Mouse (Mus musculus) kidney, adult 9 months (tissue): ENCODE results near the gene Ddah1.

ENCODE experiments used
- DNase-seq: peaks from one replicate; pipeline ENCODE4 v3.0.0; 2022

Ddah1 gene

GRCm38 (mm10) chr3:145820938-145821337, 62.5 kb downstream of the Ddah1 start:
- DNase-seq: no peak

DNA sequence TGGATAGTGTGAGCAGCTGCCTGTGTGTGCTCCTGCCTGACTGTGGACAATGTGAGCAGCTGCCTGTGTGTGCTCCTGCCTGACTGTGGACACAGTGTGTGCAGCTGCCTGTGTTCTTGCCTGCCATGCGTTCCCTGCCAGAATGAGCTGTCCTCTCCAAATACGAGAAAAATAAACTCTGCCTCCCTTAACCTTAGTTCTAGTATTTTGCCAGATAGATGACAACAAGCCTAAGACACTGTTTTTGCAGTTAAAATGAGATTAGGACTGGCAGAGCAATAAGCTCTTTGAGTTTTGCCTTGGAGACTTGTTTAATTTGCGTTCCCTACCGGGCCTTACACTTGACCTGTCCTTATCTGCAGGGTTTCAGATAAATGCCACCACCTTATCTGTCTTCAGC, 63.7 kb downstream of the Ddah1 start:
- no peak for DNase-seq

DNA sequence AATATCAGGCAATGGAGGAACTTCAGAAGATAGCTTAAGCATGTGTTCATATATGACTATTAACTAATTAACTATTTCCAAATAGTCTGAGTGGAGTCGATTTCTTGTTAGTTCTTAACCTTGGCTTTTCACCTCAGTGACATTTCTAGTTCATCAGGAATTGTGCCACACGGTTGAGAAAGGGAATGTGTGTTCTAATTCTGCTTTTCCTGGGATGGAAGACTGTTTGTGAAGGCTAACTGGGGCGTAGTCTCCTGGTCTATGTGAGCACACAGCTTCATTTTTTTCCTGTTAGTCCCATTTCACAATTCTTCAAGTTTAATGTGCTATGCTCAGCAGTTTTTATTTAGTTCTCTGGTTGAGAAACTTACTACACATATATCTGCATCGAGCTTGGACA, 65.2 kb downstream of the Ddah1 start:
- DNase-seq: no peak

- peak; percentile 83 for DNase-seq
Observed at GRCm38 (mm10) chr3:145825416-145826055, 67.1 kb downstream of the Ddah1 start.

DNA sequence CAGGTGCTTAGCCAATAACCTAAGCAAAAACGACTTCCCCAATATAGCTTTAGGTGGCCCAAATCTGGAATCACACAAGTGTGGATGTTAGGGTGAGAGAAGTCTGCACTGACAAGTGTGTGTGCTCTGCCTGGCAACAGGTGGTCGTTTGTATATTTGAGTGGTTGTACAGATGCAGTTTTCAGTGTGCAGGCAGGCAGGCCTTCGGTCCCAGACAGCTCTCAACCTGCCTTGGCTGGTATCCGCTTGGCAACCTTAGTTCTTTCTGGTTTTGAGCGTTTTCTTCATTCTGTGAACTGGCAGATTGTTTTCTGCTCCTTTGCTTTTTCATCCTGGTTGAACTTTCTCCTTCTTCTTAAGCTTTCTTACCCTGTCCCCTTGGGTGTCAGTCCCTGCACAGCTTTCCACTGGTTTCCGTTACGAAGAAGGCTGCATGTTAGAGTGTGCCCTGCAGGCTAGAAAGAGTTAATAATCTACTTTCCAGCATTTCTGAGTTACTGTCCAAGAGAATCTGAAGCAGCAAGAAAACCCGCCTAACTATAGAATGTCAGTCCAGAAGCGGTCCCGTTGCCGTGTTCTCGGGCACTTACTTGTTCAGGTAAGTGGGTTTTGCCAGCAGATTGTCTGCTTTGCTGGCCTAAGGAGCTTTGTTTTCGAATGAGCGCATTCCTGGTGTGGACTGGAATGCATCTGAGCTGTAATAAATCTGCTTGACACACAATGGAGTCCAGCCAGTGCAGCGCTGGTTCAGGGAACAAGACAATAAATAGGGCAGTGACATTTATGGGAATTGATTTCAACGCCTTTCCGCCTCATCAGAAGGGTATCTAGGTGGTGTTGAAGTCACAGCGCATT, 68.9 kb downstream of the Ddah1 start:
- peak; percentile 85 for DNase-seq

DNA sequence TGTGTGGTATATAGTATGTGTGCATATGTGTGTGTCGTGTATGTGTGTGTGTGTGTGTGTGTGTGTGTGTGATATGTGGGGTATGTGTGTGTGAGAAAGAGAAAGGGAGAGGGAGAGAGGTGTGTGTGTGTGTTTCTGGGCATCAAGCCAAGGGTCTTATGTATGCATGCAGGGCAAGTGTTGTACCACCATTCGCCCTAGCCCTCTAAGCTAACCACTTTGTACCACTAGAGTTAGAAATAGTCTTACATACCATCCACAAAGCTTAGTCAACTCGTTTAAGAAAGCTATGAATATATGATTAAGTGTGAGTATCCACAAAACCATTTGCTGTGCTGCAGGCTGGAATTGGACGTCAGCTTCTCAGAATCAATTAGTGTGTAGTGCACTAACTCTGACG, 70.4 kb downstream of the Ddah1 start:
- DNase-seq: no peak

DNA sequence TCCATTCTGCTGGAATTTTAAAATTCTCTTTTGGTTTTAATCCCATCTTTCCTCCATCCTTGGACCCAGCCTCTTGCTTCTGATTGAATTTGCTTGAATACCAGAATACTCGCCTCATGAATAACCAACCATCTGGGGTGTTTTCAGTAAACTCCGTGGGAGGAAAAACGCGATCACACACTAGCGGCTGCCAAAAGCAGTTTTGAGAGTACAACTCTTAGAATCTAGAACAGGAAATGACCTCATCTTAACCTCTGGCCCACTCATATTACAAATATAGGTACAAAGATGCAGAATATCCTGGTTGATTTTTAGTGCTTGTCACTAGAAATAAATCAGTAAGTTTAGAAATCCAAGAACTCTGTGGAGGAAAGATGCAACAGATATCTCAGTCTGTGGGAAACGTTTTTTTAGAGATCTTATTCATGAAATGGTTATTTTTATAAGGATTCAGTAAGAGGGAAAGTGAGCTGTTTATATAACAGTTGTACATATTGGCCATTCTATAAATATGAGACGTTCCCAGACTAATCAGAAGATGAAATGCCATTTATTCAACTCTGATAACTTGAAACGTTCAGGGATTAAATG, 75.6 kb downstream of the Ddah1 start:
- peak; percentile 33 for DNase-seq

DNA sequence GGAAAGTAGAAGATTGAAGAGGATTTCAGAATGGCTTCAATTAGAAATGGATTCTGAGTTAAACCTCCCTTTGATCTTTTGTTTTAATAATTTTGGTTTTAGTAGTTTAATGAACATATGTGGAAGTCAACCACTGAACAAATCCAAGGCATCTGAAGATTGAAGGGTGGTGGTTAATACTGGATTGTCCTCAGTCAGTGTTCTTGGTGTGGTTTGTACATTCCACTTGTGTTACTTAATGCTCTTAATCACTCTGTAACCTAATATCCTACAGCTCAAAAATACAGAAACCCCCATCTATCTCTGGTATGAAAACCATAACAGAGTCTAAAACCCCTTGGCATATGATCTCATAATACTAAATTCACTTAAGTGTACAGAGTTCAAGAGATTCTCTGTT, 79.8 kb downstream of the Ddah1 start:
- DNase-seq: no peak

GRCm38 (mm10) chr3:145841961-145842710, 83.7 kb downstream of the Ddah1 start:
- DNase-seq: no peak

DNA sequence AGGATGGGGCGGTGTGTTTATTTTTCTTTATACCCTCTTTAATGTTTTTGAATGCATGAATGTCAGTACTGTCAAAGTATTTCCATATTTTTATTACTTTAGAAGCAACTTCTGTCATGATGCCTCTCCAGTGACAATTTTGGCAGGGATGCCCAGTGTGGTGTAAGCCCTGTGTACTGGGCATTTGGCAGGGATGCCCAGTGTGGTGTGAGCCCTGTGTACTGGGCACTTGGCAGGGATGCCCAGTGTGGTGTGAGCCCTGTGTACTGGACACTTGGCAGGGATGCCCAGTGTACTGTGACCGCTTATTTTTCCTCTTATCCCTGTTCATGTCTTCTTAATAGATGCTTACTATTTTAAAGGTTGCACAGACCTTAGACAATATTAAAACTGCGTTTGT, 85.4 kb downstream of the Ddah1 start:
- peak; percentile 65 for DNase-seq

GRCm38 (mm10) chr3:145844891-145845290, 86.4 kb downstream of the Ddah1 start:
- DNase-seq: no peak

DNA sequence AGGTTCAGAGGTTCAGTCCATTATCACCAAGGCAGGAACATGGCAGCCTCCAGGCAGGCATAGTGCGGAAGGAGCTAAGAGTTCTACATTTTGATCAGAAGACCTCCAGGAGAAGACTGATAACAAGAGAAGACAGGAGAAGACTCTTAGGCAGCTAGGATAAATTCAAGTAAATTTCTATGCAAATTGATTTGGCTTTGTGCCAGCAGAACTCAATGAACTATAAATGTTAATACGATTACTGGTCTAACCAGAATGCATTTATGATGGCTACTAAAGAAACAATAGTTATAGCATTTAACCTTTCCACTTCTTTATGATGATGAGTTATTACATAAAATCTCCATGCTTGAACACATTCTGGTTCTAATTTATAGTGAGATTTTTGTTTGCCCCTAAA, 87.8 kb downstream of the Ddah1 start:
- DNase-seq: no peak

DNA sequence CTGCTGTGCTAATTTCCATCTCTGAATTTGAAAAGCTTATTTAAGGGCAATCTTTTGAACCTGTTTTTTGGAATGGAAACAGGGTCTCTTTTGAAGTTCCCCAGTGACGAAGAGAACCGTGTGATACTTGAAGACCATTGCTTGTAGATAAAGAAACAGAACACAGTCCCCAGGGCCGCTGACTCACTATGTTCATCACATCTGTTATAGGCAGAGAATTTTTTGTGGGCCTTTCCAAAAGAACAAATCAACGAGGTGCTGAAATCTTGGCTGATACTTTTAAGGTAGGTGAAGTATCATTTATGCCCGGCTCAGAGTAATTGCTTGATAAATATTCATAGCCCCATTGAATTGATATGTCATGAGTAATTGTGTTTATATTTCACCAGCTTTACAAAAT, 93.6 kb downstream of the Ddah1 start:
- no peak for DNase-seq

GRCm38 (mm10) chr3:145852800-145853199, 94.3 kb downstream of the Ddah1 start:
- no peak for DNase-seq

DNA sequence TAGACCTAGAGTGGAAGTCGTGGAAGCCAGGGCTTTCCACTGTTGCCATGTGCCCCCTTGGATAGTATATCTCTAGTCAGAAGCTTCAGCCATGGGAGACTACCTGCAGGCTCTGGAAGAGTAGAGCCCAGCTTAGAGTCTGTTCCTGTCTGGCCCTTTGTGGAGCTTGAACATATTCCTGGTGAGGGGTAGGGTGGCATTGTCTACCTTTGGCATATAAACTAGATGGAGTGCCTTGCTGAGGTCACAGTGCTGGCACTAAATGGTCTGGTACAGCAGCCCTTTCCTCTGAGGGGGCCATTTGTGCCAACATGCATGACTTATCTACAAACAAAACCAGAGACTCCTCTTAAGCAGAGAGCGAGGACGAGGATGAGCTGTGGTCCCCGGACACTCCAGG, 95.2 kb downstream of the Ddah1 start:
- no peak for DNase-seq

GRCm38 (mm10) chr3:145854427-145854826, 96.0 kb downstream of the Ddah1 start:
- DNase-seq: no peak

DNA sequence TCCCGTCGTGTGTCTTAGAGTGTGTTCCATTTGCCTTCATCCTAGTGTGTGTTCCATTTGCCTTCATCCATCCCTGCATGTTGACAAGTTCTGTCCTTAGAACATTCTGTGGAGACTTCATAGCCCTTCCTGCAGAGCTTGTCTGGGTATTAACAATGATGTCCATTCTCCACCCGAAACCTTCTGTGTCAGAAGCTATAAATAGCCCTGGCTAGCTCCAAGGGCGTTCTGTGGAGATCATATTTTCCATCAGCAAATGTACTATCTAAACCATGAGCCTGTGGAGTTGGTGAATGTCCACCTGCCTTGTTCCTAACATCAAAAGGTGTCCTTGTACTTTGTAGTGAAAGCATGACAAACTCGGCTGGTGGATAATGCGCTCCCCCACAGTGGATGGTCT, 96.8 kb downstream of the Ddah1 start:
- DNase-seq: no peak

DNA sequence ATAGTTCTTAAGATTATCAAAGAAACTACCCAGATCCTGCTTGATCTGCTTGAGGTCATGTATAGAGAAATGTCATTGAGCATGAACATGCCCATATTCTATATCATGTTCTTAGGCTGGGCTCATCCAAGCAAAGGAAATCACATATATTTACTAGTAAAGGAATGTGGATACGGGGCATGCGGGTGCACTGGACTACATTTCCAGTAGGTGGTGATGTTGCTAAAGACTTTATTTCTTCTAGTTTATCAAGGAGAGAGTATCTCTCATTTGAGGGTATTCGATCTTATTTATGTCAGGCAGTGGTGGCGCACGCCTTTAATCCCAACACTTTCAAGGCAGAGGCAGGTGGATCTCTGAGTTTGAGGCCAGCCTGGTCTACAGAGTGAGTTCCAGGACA, 99.9 kb downstream of the Ddah1 start:
- DNase-seq: peak; percentile 21

- no peak for DNase-seq
Observed at GRCm38 (mm10) chr3:145862521-145862920, 104.0 kb downstream of the Ddah1 start.

DNA sequence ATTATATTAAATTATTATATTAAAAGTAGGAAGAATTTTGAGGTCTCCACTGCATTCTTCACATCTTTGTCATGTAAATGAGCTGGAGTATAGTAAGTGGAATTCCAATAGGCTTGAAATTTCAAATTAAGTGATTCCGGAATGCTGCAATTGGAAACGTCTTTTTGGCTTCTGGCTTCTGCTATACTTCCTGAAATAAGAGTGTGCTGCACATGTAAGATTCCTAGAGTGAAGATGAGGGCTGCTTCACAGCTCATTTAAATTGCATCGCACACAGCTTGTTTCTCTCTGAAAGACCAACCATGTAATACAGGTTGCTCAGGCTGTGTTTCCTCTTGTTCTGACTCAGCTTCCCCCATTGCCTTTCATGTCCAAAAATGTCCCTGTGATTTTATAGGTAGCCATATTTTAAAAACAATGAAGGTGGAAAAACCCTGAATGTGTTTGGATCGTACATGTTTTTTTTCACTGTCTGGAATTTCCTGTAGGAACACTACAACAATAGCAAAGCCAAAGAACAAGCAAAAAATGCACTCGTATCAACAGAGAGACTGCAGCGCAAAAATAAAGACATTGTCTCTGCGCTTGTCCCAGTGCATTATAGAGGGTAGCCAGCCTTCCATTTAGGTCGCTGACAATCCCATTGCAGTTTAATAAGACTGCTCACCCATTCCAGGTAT, 105.7 kb downstream of the Ddah1 start:
- DNase-seq: no peak

GRCm38 (mm10) chr3:145864713-145865233, 106.3 kb downstream of the Ddah1 start:
- no peak for DNase-seq

GRCm38 (mm10) chr3:145872680-145873079, 114.2 kb downstream of the Ddah1 start:
- no peak for DNase-seq

DNA sequence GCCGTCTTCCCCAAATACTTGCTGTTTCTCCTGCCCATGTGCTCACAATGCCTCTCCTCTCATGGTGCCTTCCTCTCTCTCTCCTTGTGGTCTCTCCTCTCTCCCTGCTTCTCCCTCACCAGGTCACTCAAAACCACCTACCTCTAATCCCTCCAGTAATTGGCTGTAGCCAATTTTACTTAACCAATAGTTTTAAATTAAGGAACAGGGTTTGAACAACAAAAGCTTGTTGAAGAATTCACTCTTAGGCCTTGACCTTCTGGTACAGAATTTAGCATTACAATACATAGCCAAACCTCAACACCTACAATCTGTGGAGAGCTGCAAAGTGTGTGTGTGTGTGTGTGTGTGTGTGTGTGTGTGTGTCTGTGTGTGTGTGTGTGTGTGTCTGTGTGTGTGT, 114.8 kb downstream of the Ddah1 start:
- DNase-seq: no peak
